In the genomic region with DNA sequence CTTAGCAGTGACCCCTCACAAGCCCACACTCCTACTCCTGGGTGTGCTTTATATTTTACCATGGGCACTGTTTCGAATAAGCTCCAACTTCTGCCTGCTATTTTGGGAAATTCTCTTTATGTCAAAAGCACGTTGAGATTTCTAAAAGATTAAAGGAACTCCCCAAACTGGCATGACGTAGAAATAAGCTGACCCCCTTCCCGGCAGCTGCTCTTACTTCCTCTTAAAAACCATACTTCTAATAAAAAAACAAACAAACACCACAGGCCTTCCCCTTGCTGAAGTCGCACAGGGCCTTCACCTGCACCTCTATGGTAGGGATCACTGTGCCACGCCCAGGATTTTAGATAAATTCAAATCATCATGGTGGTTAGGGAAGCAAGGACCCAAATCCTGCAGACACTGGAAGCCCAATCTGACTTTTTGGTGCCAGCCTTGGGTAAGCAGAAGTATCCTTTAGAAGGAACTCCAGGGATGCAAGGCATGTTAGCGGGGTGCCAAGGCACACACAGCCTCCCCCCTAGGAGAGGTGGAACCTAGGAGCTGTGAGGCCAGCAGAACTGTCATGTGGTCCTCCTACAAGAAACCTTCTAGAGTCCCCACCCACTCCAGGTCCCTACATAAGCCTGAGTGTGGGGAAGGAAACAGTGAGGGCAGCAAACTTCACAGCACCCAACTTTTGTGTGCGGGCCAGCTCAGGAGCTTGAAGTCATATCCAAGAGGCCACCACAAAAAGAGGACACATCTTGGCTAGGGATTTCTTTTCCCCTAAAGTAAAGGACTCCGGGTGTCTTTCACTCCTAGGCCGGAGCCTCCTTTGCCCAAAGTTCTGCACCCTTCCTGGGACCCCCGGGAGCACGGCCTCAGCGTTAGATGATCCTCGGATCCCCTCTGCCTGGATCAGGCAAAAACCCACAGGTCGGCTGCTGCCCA, we compare ENCODE assay signal across 9 mouse cellular contexts. TPM values are rescaled to one million over a fixed set of nuclear protein-coding genes. Genes with fewer than 3 reads are reported as not detected.
DNase-seq lines count a peak whose midpoint lies in the region; ATAC-seq lines count a peak whose summit lies in the region.
"Had no signal": no experiment of that assay in that cellular context is flagged by ENCODE, and none has a peak within 500 bp of the region (broad histone marks: within the 10 kb centered on the region; RNA-seq: fewer than 3 reads in every experiment).

No protein-coding gene starts in this region.

- H3K4me3 ChIP-seq in embryonic facial prominence, embryonic 10.5 days = peak overlapping the region; percentile 71
- peak overlapping the region; percentile 64 for H3K4me3 ChIP-seq in intestine, embryonic 14.5 days (ENCODE audit: low read depth, low read length)
- peak overlapping the region; percentile 33; the same call in 1 of the 2 replicates for H3K4me3 ChIP-seq in midbrain, embryonic 13.5 days (replicated peaks)

- H3K27me3 ChIP-seq in embryonic facial prominence, embryonic 10.5 days (replicated peaks; ENCODE audit: low read depth, poor library complexity, severe bottlenecking) = peaks cover 6% of the 10 kb centered on the region; the same call in 1 of the 2 replicates
- H3K27me3 ChIP-seq in intestine, embryonic 14.5 days (replicated peaks; ENCODE audit: control insufficient read depth, insufficient read depth, low read length) = no peaks in the 10 kb centered on the region
- peaks cover 12% of the 10 kb centered on the region; the same call in 1 of the 2 replicates for H3K27me3 ChIP-seq in midbrain, embryonic 13.5 days

- no peaks in the 10 kb centered on the region for H3K9me3 ChIP-seq in embryonic facial prominence, embryonic 10.5 days
- no peaks in the 10 kb centered on the region for H3K9me3 ChIP-seq in intestine, embryonic 14.5 days (ENCODE audit: control insufficient read depth, low read length)
- no peaks in the 10 kb centered on the region for H3K9me3 ChIP-seq in midbrain, embryonic 13.5 days

- H3K9ac ChIP-seq in intestine, embryonic 14.5 days (ENCODE audit: low read length) = peak overlapping the region; percentile 64
- no peak overlapping the region for H3K9ac ChIP-seq in midbrain, embryonic 13.5 days (replicated peaks)

- H3K36me3 ChIP-seq in embryonic facial prominence, embryonic 10.5 days (replicated peaks) = peaks cover 30% of the 10 kb centered on the region
- peaks cover 13% of the 10 kb centered on the region for H3K36me3 ChIP-seq in intestine, embryonic 14.5 days (ENCODE audit: control insufficient read depth, insufficient read depth, low read length)
- H3K36me3 ChIP-seq in midbrain, embryonic 13.5 days = no peaks in the 10 kb centered on the region

- H3K4me2 ChIP-seq in intestine, embryonic 14.5 days (ENCODE audit: low read length) = peak overlapping the region; percentile 74
- H3K4me2 ChIP-seq in midbrain, embryonic 13.5 days (replicated peaks) = peak overlapping the region; percentile 54

- 68% methylated on average over 15 of the region's 15 CpGs for WGBS in embryonic facial prominence, embryonic 10.5 days
- 45% methylated on average over 15 of the region's 15 CpGs for WGBS in intestine, embryonic 14.5 days
- WGBS in midbrain, embryonic 13.5 days = 68% methylated on average over 15 of the region's 15 CpGs

- peak overlapping the region; percentile 86 for H3K27ac ChIP-seq in embryonic facial prominence, embryonic 10.5 days (replicated peaks)
- H3K27ac ChIP-seq in intestine, embryonic 14.5 days (ENCODE audit: low read depth) = peak overlapping the region; percentile 95; the same call in 1 of the 2 replicates
- no peak overlapping the region for H3K27ac ChIP-seq in midbrain, embryonic 13.5 days

- ATAC-seq in intestine, embryonic 14.5 days (replicated peaks; ENCODE audit: low FRiP score, low TSS enrichment, low read depth) = no peak
- ATAC-seq in midbrain, embryonic 13.5 days = no peak

- peaks cover 76% of the 10 kb centered on the region for H3K4me1 ChIP-seq in embryonic facial prominence, embryonic 10.5 days
- peaks cover 51% of the 10 kb centered on the region for H3K4me1 ChIP-seq in intestine, embryonic 14.5 days (replicated peaks; ENCODE audit: control insufficient read depth, insufficient read depth, low read length)
- peaks cover 31% of the 10 kb centered on the region for H3K4me1 ChIP-seq in midbrain, embryonic 13.5 days (replicated peaks)

- peak; percentile 40 to 76 for DNase-seq in adrenal gland, adult (ENCODE audit: inconsistent age in 2 of 2, low spot score in 1 of 2)
- DNase-seq in adrenal gland, postnatal 4 days (ENCODE audit: low spot score in 2 of 2) = no peak
- no peak for DNase-seq in embryonic facial prominence, embryonic 10.5 days (ENCODE audit: low spot score)
- no peak for DNase-seq in intestine, embryonic 14.5 days (ENCODE audit: low spot score)
- no peak for DNase-seq in cerebellum, adult 9-10 months
- DNase-seq in spleen, postnatal 36 days (ENCODE audit: low spot score in 2 of 2) = no peak
- DNase-seq in urinary bladder, adult 18-20 months (ENCODE audit: low spot score in 2 of 2) = no peak

RNA-seq across cellular contexts. Expression of a gene that starts 1.7 kb away (rescaled TPM):
- not detected for total RNA-seq in adrenal gland, postnatal 4 days (2021)
- polyA plus RNA-seq in embryonic facial prominence, embryonic 10.5 days (2016; fragmentation: Nextera tagmentation; extraction: Ambion mirVana) = 0.52 TPM in 1 of 2 replicates, not detected in the other
- 0.81 TPM in 1 of 2 replicates, not detected in the other for polyA plus RNA-seq in intestine, embryonic 14.5 days (2014; fragmentation: Nextera tagmentation; extraction: Ambion mirVana)
- not detected in 2 replicates for polyA plus RNA-seq in midbrain, embryonic 13.5 days (2015; fragmentation: Nextera tagmentation; extraction: Ambion mirVana)
- total RNA-seq: heart, postnatal 10 days had no signal

RNA-seq across cellular contexts. Expression of a gene that starts 1.7 kb away (rescaled TPM):
- total RNA-seq in adrenal gland, postnatal 4 days (2021) = 100 to 1,000 TPM; 508 to 623 TPM
- 602 and 668 TPM in 2 replicates for polyA plus RNA-seq in embryonic facial prominence, embryonic 10.5 days (2016; fragmentation: Nextera tagmentation; extraction: Ambion mirVana)
- polyA plus RNA-seq in intestine, embryonic 14.5 days (2014; fragmentation: Nextera tagmentation; extraction: Ambion mirVana) = 1,598 and 1,676 TPM in 2 replicates
- 125 and 144 TPM in 2 replicates for polyA plus RNA-seq in midbrain, embryonic 13.5 days (2015; fragmentation: Nextera tagmentation; extraction: Ambion mirVana)

RNA-seq across cellular contexts. Expression of a gene that starts 4.0 kb away (rescaled TPM):
- 1 to 10 TPM; 2.6 to 2.8 TPM for total RNA-seq in adrenal gland, postnatal 4 days (2021)
- polyA plus RNA-seq in embryonic facial prominence, embryonic 10.5 days (2016; fragmentation: Nextera tagmentation; extraction: Ambion mirVana) = 2.9 and 3.8 TPM in 2 replicates
- 0.94 and 2.3 TPM in 2 replicates for polyA plus RNA-seq in intestine, embryonic 14.5 days (2014; fragmentation: Nextera tagmentation; extraction: Ambion mirVana)
- 0.22 and 0.27 TPM in 2 replicates for polyA plus RNA-seq in midbrain, embryonic 13.5 days (2015; fragmentation: Nextera tagmentation; extraction: Ambion mirVana)

RNA-seq across cellular contexts. Expression of a gene that starts 12.9 kb away (rescaled TPM):
- total RNA-seq in adrenal gland, postnatal 4 days (2021) = 10 to 100 TPM; 41.5 to 44.5 TPM
- polyA plus RNA-seq in embryonic facial prominence, embryonic 10.5 days (2016; fragmentation: Nextera tagmentation; extraction: Ambion mirVana) = 13.5 and 14.3 TPM in 2 replicates
- polyA plus RNA-seq in intestine, embryonic 14.5 days (2014; fragmentation: Nextera tagmentation; extraction: Ambion mirVana) = 26.9 and 29.2 TPM in 2 replicates
- 8.4 and 8.7 TPM in 2 replicates for polyA plus RNA-seq in midbrain, embryonic 13.5 days (2015; fragmentation: Nextera tagmentation; extraction: Ambion mirVana)

RNA-seq across cellular contexts. Expression of a gene that starts 13.0 kb away (rescaled TPM):
- total RNA-seq in adrenal gland, postnatal 4 days (2021) = 10 to 100 TPM in 1 of 2 experiments, 1 to 10 TPM in 1; 8.0 to 13.7 TPM
- polyA plus RNA-seq in embryonic facial prominence, embryonic 10.5 days (2016; fragmentation: Nextera tagmentation; extraction: Ambion mirVana) = 8.7 and 13.4 TPM in 2 replicates
- polyA plus RNA-seq in intestine, embryonic 14.5 days (2014; fragmentation: Nextera tagmentation; extraction: Ambion mirVana) = 198 and 221 TPM in 2 replicates
- 10.2 and 10.3 TPM in 2 replicates for polyA plus RNA-seq in midbrain, embryonic 13.5 days (2015; fragmentation: Nextera tagmentation; extraction: Ambion mirVana)

Comparison
In these comparisons a context has a peak if more than half of its experiments do, and no peak if none do; other contexts are left out.
1. DNase-seq: peak in adrenal gland, adult (2 of 2); none in adrenal gland, postnatal 4 days (0 of 2), embryonic facial prominence, embryonic 10.5 days (single experiment), intestine, embryonic 14.5 days (single experiment), cerebellum, adult 9-10 months (single experiment), spleen, postnatal 36 days (0 of 2) and urinary bladder, adult 18-20 months (0 of 2).
2. Peak in every context shown above with its lines, with median percentiles within 50 percentile points of each other: H3K4me3 ChIP-seq.